Mouse (Mus musculus): ENCODE data around the gene Gm44973. TPM values are rescaled to one million over a fixed set of nuclear protein-coding genes. Genes with fewer than 3 reads are reported as not detected.

Gene Gm44973
- polyA plus RNA-seq, 1 experiment, result not detected

- 8% methylated on average over 6 of the region's 6 CpGs for WGBS
- Histone ChIP-seq H3K27me3 (ENCODE audit: control insufficient read depth, insufficient read depth, low read length) (no peaks in the 10 kb centered on the region), H3K27ac (ENCODE audit: insufficient read depth, low read length) (peak overlapping the region; percentile 77; the same call in 1 of the 2 replicates), H3K4me3 (replicated peaks; ENCODE audit: insufficient read depth, low read depth, low read length) (peak overlapping the region; percentile 82), H3K4me1 (ENCODE audit: control insufficient read depth, insufficient read depth, low read length) (peaks cover 2% of the 10 kb centered on the region)
- TF ChIP-seq POLR2A (IDR thresholded peaks at IDR 0.05; ENCODE audit: borderline replicate concordance, insufficient read depth, low read length) (no peak), CTCF (IDR thresholded peaks at IDR 0.05; ENCODE audit: borderline replicate concordance, insufficient read depth, low read depth, low read length) (no peak)
- DNase-seq, result no peak
Observed at GRCm38 (mm10) chr7:5080815-5081214, 65.5 kb downstream of the Gm44973 start.

GRCm38 (mm10) chr7:5081241-5081640 lies 65.9 kb downstream of the Gm44973 start:
- H3K27ac ChIP-seq (ENCODE audit: insufficient read depth, low read length), result no peak overlapping the region
- 49% methylated on average over 6 of the region's 6 CpGs for WGBS
- peak overlapping the region; percentile 24 for H3K4me3 ChIP-seq (replicated peaks; ENCODE audit: insufficient read depth, low read depth, low read length)
- no peak for DNase-seq
- peaks cover 6% of the 10 kb centered on the region for H3K4me1 ChIP-seq (ENCODE audit: control insufficient read depth, insufficient read depth, low read length)
- TF ChIP-seq CTCF (IDR thresholded peaks at IDR 0.05; ENCODE audit: borderline replicate concordance, insufficient read depth, low read depth, low read length), result no peak
- no peak for TF ChIP-seq POLR2A (IDR thresholded peaks at IDR 0.05; ENCODE audit: borderline replicate concordance, insufficient read depth, low read length)
- H3K27me3 ChIP-seq (ENCODE audit: control insufficient read depth, insufficient read depth, low read length), result no peaks in the 10 kb centered on the region

- Histone ChIP-seq H3K4me3 (replicated peaks; ENCODE audit: insufficient read depth, low read depth, low read length) (no peak overlapping the region), H3K4me1 (ENCODE audit: control insufficient read depth, insufficient read depth, low read length) (peaks cover 7% of the 10 kb centered on the region), H3K27ac (ENCODE audit: insufficient read depth, low read length) (no peak overlapping the region), H3K27me3 (ENCODE audit: control insufficient read depth, insufficient read depth, low read length) (no peaks in the 10 kb centered on the region)
- TF ChIP-seq POLR2A (IDR thresholded peaks at IDR 0.05; ENCODE audit: borderline replicate concordance, insufficient read depth, low read length) (no peak), CTCF (IDR thresholded peaks at IDR 0.05; ENCODE audit: borderline replicate concordance, insufficient read depth, low read depth, low read length) (no peak)
- DNase-seq, result no peak
- WGBS, result 88% methylated on average over 2 of the region's 2 CpGs
Observed at GRCm38 (mm10) chr7:5081939-5082338, 66.6 kb downstream of the Gm44973 start.

Other genes with a start within 250 kb of the Gm44973 start
- not detected in 2 replicates for gene Fam71e2, start 244.2 kb upstream of the Gm44973 start, polyA plus RNA-seq (2012; rRNA removed)
- gene Il11, start 232.6 kb upstream of the Gm44973 start, polyA plus RNA-seq (2012; rRNA removed), result 1.2 TPM in 2 replicates
- not detected in 2 replicates for gene Tmem190, start 232.6 kb upstream of the Gm44973 start, polyA plus RNA-seq (2012; rRNA removed)
- 13.2 and 15.6 TPM in 2 replicates for gene Tmem238, start 225.8 kb upstream of the Gm44973 start, polyA plus RNA-seq (2012; rRNA removed)
- 268 and 296 TPM in 2 replicates for gene Rpl28, start 222.6 kb upstream of the Gm44973 start, polyA plus RNA-seq (2012; rRNA removed)
- gene Ube2s, start 202.9 kb upstream of the Gm44973 start, polyA plus RNA-seq (2012; rRNA removed), result 179 and 211 TPM in 2 replicates
- 21.0 and 22.7 TPM in 2 replicates for gene Shisa7, start 170.8 kb upstream of the Gm44973 start, polyA plus RNA-seq (2012; rRNA removed)
- gene Isoc2b, start 145.2 kb upstream of the Gm44973 start, polyA plus RNA-seq (2012; rRNA removed), result 11.1 and 13.6 TPM in 2 replicates
- gene Isoc2a, start 138.3 kb upstream of the Gm44973 start, polyA plus RNA-seq (2012; rRNA removed), result 17.4 and 17.7 TPM in 2 replicates
- 0.59 and 0.61 TPM in 2 replicates for gene Gm36210, start 109.0 kb upstream of the Gm44973 start, polyA plus RNA-seq (2012; rRNA removed)
- gene Zfp628, start 100.3 kb upstream of the Gm44973 start, polyA plus RNA-seq (2012; rRNA removed), result 9.8 and 10.4 TPM in 2 replicates
- 33.5 and 37.5 TPM in 2 replicates for gene Nat14, start 93.5 kb upstream of the Gm44973 start, polyA plus RNA-seq (2012; rRNA removed)
- gene Ssc5d, start 89.7 kb upstream of the Gm44973 start, polyA plus RNA-seq (2012; rRNA removed), result 1.9 TPM in 2 replicates
- gene Sbk2, start 51.1 kb upstream of the Gm44973 start, polyA plus RNA-seq (2012; rRNA removed), result 0.15 and 0.38 TPM in 2 replicates
- 2.6 TPM in 2 replicates for gene Sbk3, start 44.3 kb upstream of the Gm44973 start, polyA plus RNA-seq (2012; rRNA removed)
- 64.8 and 65.2 TPM in 2 replicates for gene Zfp579, start 19.3 kb upstream of the Gm44973 start, polyA plus RNA-seq (2012; rRNA removed)
- gene Zfp524, start 1.1 kb upstream of the Gm44973 start, polyA plus RNA-seq (2012; rRNA removed), result 14.4 and 14.9 TPM in 2 replicates
- 28.2 and 29.8 TPM in 2 replicates for gene Fiz1, start 799 bp upstream of the Gm44973 start, polyA plus RNA-seq (2012; rRNA removed)
- gene Zfp865, start 4.9 kb downstream of the Gm44973 start, polyA plus RNA-seq (2012; rRNA removed), result 30.3 and 33.3 TPM in 2 replicates
- 42.4 and 46.7 TPM in 2 replicates for gene Ccdc106, start 5.1 kb downstream of the Gm44973 start, polyA plus RNA-seq (2012; rRNA removed)
- gene 4632433K11Rik, start 18.6 kb downstream of the Gm44973 start, polyA plus RNA-seq (2012; rRNA removed), result not detected in 2 replicates
- gene Zfp784, start 22.9 kb downstream of the Gm44973 start, polyA plus RNA-seq (2012; rRNA removed), result 8.4 and 9.6 TPM in 2 replicates
- 29.7 and 34.3 TPM in 2 replicates for gene Zfp580, start 36.0 kb downstream of the Gm44973 start, polyA plus RNA-seq (2012; rRNA removed)
- gene U2af2, start 46.6 kb downstream of the Gm44973 start, polyA plus RNA-seq (2012; rRNA removed), result 196 and 211 TPM in 2 replicates
- 246 and 251 TPM in 2 replicates for gene Epn1, start 64.7 kb downstream of the Gm44973 start, polyA plus RNA-seq (2012; rRNA removed)
- gene Rfpl4, start 101.5 kb downstream of the Gm44973 start, polyA plus RNA-seq (2012; rRNA removed), result not detected in 2 replicates
- gene Rasl2-9, start 110.5 kb downstream of the Gm44973 start, polyA plus RNA-seq (2012; rRNA removed), result 0.34 and 0.60 TPM in 2 replicates
- not detected in 2 replicates for gene Vmn1r55, start 134.2 kb downstream of the Gm44973 start, polyA plus RNA-seq (2012; rRNA removed)
- not detected in 2 replicates for gene Vmn1r56, start 181.3 kb downstream of the Gm44973 start, polyA plus RNA-seq (2012; rRNA removed)
- not detected in 2 replicates for gene Vmn1r57, start 203.0 kb downstream of the Gm44973 start, polyA plus RNA-seq (2012; rRNA removed)